Mouse (Mus musculus) embryo, embryonic 11.5 days (tissue): ENCODE results near the gene Gm47283.
"Not testable (repeated sequence)": the region's sequence is repeated elsewhere in the genome, so short reads cannot be mapped to it uniquely, and the experiment has no call there.

Experiments
- DNase-seq: peaks from one replicate; pipeline ENCODE4 v3.0.0-alpha.2; 2012; ENCODE audit warnings: low read depth, low spot score

Gm47283 gene

GRCm38 (mm10) chrY:90784438-90784837, at the start of gene Gm47283:
Gene Gm47283 (plus strand): TSS chrY:90784738.
- not testable (repeated sequence) for DNase-seq

DNA sequence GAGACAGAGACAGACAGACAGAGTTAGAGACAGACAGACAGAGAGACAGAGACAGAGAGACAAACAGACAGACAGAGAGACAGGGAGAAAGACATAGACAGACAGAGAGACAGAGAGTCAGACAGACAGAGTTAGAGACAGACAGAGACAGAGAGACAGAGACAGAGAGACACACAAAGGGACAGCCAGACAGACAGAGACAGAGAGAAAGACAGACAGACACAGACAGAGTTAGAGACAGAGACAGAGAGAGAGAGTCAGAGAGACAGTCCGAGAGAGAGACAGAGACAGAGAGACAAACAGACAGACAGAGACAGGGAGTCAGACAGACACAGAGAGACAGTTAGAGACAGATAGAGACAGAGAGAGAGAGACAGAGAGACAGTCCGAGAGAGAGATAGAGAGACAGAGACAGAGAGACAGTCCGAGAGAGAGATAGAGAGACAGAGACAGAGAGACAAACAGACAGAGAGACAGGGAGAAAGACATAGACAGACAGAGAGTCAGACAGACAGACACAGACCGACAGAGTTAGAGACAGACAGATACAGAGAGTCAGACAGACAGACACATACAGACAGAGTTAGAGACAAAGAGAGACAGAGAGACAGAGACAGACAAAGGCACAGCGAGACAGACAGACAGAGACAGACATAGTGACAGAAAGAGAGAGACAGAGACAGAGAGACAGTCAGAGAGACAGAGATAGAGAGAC, 49.2 kb upstream of the Gm47283 start:
- DNase-seq = not testable (repeated sequence)

DNA sequence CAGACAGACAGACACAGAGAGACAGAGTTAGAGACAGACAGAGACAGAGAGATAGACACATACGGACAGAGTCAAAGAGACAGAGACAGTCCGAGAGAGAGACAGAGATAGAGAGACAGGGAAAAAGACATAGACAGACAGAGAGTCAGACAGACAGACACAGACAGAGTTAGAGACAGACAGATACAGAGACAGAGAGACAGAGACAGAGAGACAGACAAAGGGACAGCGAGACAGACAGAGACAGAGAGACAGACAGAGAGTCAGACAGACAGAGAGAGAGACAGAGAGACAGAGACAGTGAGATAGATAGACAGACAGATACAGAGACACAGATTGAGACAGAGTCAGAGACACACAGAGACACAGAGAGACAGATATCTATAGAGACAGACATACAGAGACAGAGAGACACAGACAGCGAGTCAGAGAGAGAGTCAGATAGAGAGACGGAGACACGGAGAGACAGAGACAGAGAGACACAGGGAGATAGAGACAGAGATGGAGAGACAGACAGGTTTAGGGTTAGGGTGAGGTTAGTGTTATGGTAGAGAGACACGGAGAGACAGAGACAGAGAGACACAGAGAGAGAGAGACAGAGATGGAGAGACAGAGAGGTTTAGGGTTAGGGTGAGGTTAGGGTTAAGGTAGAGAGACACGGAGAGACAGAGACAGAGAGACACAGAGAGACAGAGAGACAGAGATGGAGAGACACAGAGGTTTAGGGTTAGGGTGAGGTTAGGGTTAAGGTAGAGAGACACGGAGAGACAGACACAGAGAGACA, 48.1 kb upstream of the Gm47283 start:
- DNase-seq = not testable (repeated sequence)

GRCm38 (mm10) chrY:90737606-90738430, 46.7 kb upstream of the Gm47283 start:
- DNase-seq = no peak

GRCm38 (mm10) chrY:90738431-90738680, 46.2 kb upstream of the Gm47283 start:
- no peak for DNase-seq

DNA sequence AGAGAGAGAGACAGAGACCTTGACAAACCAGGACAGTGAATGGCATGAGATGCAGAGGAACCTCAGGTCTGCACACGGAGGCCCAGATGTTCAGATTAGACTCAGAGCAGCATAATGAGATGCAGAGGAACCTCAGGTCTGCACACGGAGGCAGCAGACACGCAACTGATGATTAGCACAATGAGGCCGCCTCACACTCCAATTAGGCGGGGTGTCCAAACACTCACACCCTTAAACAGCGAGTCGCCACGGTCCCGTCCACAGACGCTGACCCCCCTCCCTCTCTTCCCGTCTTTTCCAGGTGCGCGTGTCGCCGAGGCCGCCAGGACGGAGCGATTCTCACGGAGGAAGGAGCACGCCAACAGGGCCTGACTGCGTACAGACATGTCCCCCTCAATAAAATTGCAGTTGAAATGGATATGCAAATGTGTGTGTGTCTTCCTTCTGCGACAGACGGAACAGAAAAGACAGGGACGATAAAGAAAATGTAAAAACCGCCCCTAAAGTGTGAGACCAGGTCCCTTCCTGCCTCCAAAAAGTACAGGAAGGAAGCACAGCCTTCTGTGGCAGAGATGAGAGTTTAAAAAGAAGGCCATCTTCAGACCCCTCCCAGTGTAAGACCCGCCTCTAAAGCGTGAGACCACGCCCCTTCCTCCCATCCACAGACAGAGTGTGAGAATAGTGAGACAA, 45.6 kb upstream of the Gm47283 start:
- DNase-seq = peak; percentile 65

DNA sequence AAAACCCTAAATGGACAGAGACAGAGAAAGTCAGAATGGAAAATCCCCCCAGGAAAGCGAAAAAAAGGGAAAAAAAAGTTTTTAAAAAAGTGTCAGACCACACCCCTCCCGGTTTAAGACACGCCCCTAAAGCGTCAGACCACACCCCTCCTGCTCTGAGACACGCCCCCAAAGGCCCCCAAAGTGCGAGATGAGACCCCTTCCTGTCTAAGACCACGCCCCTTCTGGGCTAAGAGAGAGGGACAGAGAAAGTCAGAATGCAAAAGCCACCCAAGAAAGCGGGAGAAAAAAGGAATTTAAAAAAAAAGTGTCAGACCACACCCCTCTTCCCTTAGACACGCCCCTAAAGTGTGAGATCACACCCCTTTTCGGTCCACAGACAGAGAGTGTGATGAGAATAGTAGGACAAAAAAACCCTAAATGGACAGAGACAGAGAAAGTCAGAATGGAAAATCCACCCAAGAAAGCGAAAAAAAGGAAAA, 45.0 kb upstream of the Gm47283 start:
- peak; percentile 82 for DNase-seq

DNA sequence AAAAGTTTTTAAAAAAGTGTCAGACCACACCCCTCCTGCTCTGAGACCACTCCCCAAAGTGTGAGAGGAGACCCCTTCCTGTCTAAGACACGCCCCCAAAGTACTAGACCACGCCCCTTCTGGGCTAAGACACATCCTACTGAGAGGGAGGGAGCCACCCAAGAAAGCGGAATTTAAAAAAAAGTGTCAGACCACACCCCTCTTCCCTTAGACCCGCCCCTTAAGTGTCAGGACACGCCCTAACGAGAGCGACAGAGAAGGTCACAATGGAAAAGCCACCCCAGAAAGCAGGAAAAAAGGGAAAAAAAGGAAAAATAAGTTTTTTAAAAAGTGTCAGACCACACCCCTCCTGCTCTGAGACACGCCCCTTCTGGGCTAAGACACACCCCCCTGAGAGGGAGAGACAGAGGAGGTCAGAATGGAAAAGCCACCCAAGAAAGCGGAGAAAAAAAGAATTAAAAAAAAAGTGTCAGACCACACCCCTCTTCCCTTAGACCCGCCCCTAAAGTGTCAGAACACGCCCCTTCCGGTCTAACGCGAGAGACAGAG, 44.5 kb upstream of the Gm47283 start:
- peak; percentile 71 for DNase-seq

DNA sequence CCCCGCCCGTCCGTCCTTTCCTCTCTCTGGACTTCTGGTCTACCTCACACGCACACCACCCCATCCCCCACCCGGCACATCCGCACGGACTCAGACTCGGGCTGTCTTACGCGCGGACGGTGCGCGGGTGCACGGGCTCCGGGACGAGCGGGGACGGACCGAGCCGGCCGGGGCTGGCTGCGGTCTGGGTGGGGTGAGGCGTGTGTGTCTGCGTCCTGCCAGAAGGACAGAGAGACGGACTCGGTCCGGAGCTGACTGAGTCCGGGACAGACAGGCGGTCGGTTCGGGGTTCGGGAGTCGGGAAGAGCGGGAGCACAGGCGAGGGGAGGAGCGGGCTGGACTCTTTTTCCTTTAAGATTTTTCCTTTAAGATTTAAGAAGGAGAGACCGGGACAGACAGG, 43.5 kb upstream of the Gm47283 start:
- DNase-seq = peak; percentile 84

GRCm38 (mm10) chrY:90741452-90742260, 42.9 kb upstream of the Gm47283 start:
- DNase-seq = peak; percentile 70

GRCm38 (mm10) chrY:90742261-90743052, 42.1 kb upstream of the Gm47283 start:
- DNase-seq = peak; percentile 57

DNA sequence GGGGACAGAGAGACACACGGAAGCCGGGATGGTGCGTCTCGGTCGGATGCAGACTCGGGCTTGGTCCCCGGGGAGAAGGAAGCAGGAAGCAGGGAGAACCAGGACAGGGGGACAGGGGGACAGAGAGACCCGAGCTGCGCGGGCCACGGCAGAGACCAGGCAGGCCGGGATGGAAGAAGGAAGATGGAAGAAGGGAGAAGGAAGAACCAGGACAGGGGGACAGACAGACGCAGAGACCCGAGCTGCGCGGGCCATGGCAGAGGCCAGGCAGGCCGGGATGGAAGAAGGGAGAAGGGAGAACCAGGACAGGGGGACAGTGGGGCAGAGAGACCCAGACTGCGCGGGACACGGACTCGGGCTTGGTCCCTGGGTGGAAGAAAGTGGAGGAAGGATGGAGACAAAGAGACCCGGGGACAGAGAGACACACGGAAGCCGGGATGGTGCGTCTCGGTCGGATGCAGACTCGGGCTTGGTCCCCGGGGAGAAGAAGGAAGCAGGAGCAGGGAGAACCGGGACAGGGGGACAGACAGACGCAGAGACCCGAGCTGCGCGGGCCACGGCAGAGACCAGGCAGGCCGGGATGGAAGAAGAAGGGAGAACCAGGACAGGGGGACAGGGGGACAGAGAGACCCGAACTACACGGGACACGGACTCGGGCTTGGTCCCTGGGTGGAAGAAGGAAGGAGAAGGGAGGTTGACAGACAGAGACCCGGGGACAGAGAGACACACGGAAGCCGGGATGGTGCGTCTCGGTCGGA, 41.3 kb upstream of the Gm47283 start:
- peak; percentile 57 for DNase-seq

GRCm38 (mm10) chrY:90743811-90744220, 40.7 kb upstream of the Gm47283 start:
- DNase-seq = no peak

- DNase-seq = peak; percentile 75
Measured at GRCm38 (mm10) chrY:90744381-90744981, 40.1 kb upstream of the Gm47283 start.

DNA sequence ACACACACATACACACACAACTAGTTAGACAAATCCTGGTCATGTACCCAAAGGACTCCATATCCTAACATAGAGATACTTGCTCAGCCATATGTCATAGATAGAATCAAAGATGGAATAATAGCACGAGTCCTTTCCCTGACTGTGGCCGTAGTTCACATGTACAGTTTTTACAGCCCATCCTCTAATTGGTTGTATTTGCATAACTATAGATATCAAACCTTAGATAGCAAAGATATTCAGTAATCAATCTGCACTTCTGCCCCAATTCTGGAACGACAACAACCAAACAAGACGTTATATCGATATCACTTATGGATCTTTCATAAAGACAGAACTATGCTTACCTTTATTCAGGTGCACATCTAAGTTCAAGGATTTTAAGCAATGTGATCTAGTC, 39.3 kb upstream of the Gm47283 start:
- DNase-seq = not testable (repeated sequence)

- not testable (repeated sequence) for DNase-seq
Measured at GRCm38 (mm10) chrY:90754721-90755120, 29.8 kb upstream of the Gm47283 start, which contains the start of gene Gm21860. Gene Gm21860 (minus strand): TSS chrY:90754821.

DNA sequence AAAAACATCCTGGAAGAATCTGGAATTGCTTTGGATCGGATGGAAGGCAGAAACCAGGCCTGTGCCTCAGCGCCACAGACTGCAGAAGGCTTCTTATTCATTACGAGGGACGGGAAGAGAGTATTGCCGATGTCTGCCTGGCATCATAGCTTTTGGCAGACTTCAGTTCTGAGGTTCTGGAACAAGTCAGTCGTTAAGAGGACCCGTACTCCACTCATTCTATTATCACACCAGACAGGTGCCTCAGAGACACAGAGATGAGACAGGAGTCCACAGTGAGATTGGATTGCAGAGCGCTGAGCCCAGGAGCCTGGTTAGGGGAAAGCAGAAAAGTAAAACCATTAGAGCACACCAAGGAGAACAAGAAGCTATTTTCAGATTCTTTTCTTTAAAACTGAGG, 54.5 kb downstream of the Gm47283 start, which contains the start of gene Gm21748:
Gm21748 (minus strand) TSS at position 101 of the 400 bp plus-strand sequence.
- not testable (repeated sequence) for DNase-seq
